Mouse (Mus musculus) neural tube, embryonic 12.5 days (tissue): ENCODE data around the gene Cpne9. TPM values are rescaled to one million over a fixed set of nuclear protein-coding genes. Genes with fewer than 3 reads are reported as not detected.

Source experiments
- ATAC-seq: fragments of 200-750 bp; cut with Nextera tagmentation; 2 replicates; pipeline ENCODE4 v1.8.0; 2017; ENCODE audit warnings: low read depth, mild to moderate bottlenecking, moderate TSS enrichment, moderate library complexity; ENCODE audit not compliant: low FRiP score
- H3K27ac ChIP-seq: fragments of 300-500 bp; sonication (generic); 2 replicates; pipeline ENCODE4 v1.5.1; 2016
- H3K27me3 ChIP-seq: fragments of 300-500 bp; sonication (generic); replicated peaks from 2 replicates; pipeline ENCODE4 v1.6.1; 2016; ENCODE audit warnings: mild to moderate bottlenecking
- H3K36me3 ChIP-seq: fragments of 300-500 bp; sonication (generic); 2 replicates; pipeline ENCODE4 v1.6.1; 2016; ENCODE audit warnings: mild to moderate bottlenecking
- H3K4me1 ChIP-seq: fragments of 300-500 bp; sonication (generic); 2 replicates; pipeline ENCODE4 v1.6.1; 2016
- H3K4me2 ChIP-seq: fragments of 300-500 bp; sonication (generic); replicated peaks from 2 replicates; pipeline ENCODE4 v1.6.1; 2016; ENCODE audit warnings: mild to moderate bottlenecking
- H3K4me3 ChIP-seq: fragments of 300-500 bp; sonication (generic); 2 replicates; pipeline ENCODE4 v1.5.1; 2016
- H3K9ac ChIP-seq: fragments of 300-500 bp; sonication (generic); 2 replicates; pipeline ENCODE4 v1.6.1; 2016; ENCODE audit warnings: mild to moderate bottlenecking
- H3K9me3 ChIP-seq: fragments of 300-500 bp; sonication (generic); 2 replicates; pipeline ENCODE4 v1.6.1; 2016; ENCODE audit warnings: mild to moderate bottlenecking
- WGBS: fragments of 180-500 bp; shearing (Covaris S2); methylation state at CpG from one replicate; pipeline ENCODE4 v1.1.7; 2016; 5-methylcytosine and 5-hydroxymethylcytosine counted together
- polyA plus RNA-seq: library from polyadenylated mRNA; unstranded; fragments of >200 nt; fragmentation: Nextera tagmentation; extraction: Ambion mirVana; gene quantifications from 2 replicates; pipeline ENCODE4 v1.2.1, GENCODE M21; 2016

The Cpne9 gene
- polyA plus RNA-seq, 1 experiment from 2014 or later: 0.56 TPM

- no peaks in the 10 kb centered on the region for H3K27me3 ChIP-seq
- WGBS: 86% methylated on average over 1 of the region's 1 CpGs
- H3K4me2 ChIP-seq: no peak overlapping the region
- H3K27ac ChIP-seq: no peak overlapping the region
- no peaks in the 10 kb centered on the region for H3K4me1 ChIP-seq
- no peaks in the 10 kb centered on the region for H3K36me3 ChIP-seq
- ATAC-seq: no peak
- no peak overlapping the region for H3K9ac ChIP-seq
- H3K4me3 ChIP-seq: no peak overlapping the region
- no peaks in the 10 kb centered on the region for H3K9me3 ChIP-seq
Measured at GRCm38 (mm10) chr6:113351161-113351560, 69.1 kb downstream of the Cpne9 start.

GRCm38 (mm10) chr6:113351653-113352052 is 69.5 kb downstream of the Cpne9 start:
- no peak overlapping the region for H3K4me3 ChIP-seq
- no peak overlapping the region for H3K27ac ChIP-seq
- H3K4me2 ChIP-seq: no peak overlapping the region
- no peaks in the 10 kb centered on the region for H3K4me1 ChIP-seq
- no peak for ATAC-seq
- no peaks in the 10 kb centered on the region for H3K36me3 ChIP-seq
- H3K9me3 ChIP-seq: no peaks in the 10 kb centered on the region
- 69% methylated on average over 10 of the region's 10 CpGs for WGBS
- no peaks in the 10 kb centered on the region for H3K27me3 ChIP-seq
- no peak overlapping the region for H3K9ac ChIP-seq

GRCm38 (mm10) chr6:113352820-113353219 is 70.7 kb downstream of the Cpne9 start:
- 71% methylated on average over 3 of the region's 3 CpGs for WGBS
- H3K36me3 ChIP-seq: no peaks in the 10 kb centered on the region
- no peak overlapping the region for H3K4me3 ChIP-seq

GRCm38 (mm10) chr6:113353696-113354095 is 71.6 kb downstream of the Cpne9 start:
- Histone ChIP-seq H3K4me1 (no peaks in the 10 kb centered on the region), H3K4me2 (no peak overlapping the region), H3K27me3 (no peaks in the 10 kb centered on the region), H3K9ac (no peak overlapping the region), H3K4me3 (no peak overlapping the region), H3K36me3 (no peaks in the 10 kb centered on the region), H3K9me3 (no peaks in the 10 kb centered on the region), H3K27ac (no peak overlapping the region)
- no peak for ATAC-seq
- WGBS: 78% methylated on average over 3 of the region's 3 CpGs

More at GRCm38 (mm10) chr6:113352820-113353219, 70.7 kb downstream of the Cpne9 start:
- Histone ChIP-seq H3K9ac (no peak overlapping the region), H3K4me2 (no peak overlapping the region), H3K9me3 (no peaks in the 10 kb centered on the region), H3K27me3 (no peaks in the 10 kb centered on the region), H3K27ac (no peak overlapping the region), H3K4me1 (no peaks in the 10 kb centered on the region)
- no peak for ATAC-seq

Other genes with a start within 250 kb of the Cpne9 start
- gene Thumpd3, start 236.1 kb upstream of the Cpne9 start, polyA plus RNA-seq: 61.2 and 64.0 TPM in 2 replicates
- 50.5 and 57.8 TPM in 2 replicates for gene Setd5, start 204.9 kb upstream of the Cpne9 start, polyA plus RNA-seq
- 40.8 and 42.7 TPM in 2 replicates for gene Lhfpl4, start 86.9 kb upstream of the Cpne9 start, polyA plus RNA-seq
- gene Mtmr14, start 44.5 kb upstream of the Cpne9 start, polyA plus RNA-seq: 46.0 and 48.6 TPM in 2 replicates
- 24.9 and 29.9 TPM in 2 replicates for gene Brpf1, start 24.8 kb downstream of the Cpne9 start, polyA plus RNA-seq
- gene Ogg1, start 44.7 kb downstream of the Cpne9 start, polyA plus RNA-seq: 12.6 and 14.3 TPM in 2 replicates
- gene Camk1, start 61.7 kb downstream of the Cpne9 start, polyA plus RNA-seq: 61.9 and 63.6 TPM in 2 replicates
- 62.4 and 64.4 TPM in 2 replicates for gene Tada3, start 95.6 kb downstream of the Cpne9 start, polyA plus RNA-seq
- gene Arpc4, start 95.8 kb downstream of the Cpne9 start, polyA plus RNA-seq: 352 and 393 TPM in 2 replicates
- 5.6 and 7.1 TPM in 2 replicates for gene Ttll3, start 107.0 kb downstream of the Cpne9 start, polyA plus RNA-seq
- 18.7 and 29.3 TPM in 2 replicates for gene Rpusd3, start 137.0 kb downstream of the Cpne9 start, polyA plus RNA-seq
- gene Cidec, start 153.5 kb downstream of the Cpne9 start, polyA plus RNA-seq: not detected in 2 replicates
- 78.0 and 81.3 TPM in 2 replicates for gene Jagn1, start 160.3 kb downstream of the Cpne9 start, polyA plus RNA-seq
- gene Il17re, start 176.2 kb downstream of the Cpne9 start, polyA plus RNA-seq: 0.73 and 1.6 TPM in 2 replicates
- 2.4 and 3.0 TPM in 2 replicates for gene Il17rc, start 189.1 kb downstream of the Cpne9 start, polyA plus RNA-seq
- 58.0 and 62.5 TPM in 2 replicates for gene Creld1, start 201.0 kb downstream of the Cpne9 start, polyA plus RNA-seq
- gene Prrt3, start 219.6 kb downstream of the Cpne9 start, polyA plus RNA-seq: 2.6 TPM in 2 replicates
- gene Emc3, start 249.3 kb downstream of the Cpne9 start, polyA plus RNA-seq: 90.2 and 91.2 TPM in 2 replicates
- 8.3 and 8.4 TPM in 2 replicates for gene Fancd2, start 249.4 kb downstream of the Cpne9 start, polyA plus RNA-seq